Mouse (Mus musculus) liver, postnatal 0 days (tissue): ENCODE results near the gene 1190002N15Rik.

Experiments
- CTCF ChIP-seq: sonication (generic); IDR thresholded peaks from 2 replicates; pipeline ENCODE4 v1.5.1; 2016; ENCODE audit warnings: antibody characterized with exemption, low read depth
- EP300 ChIP-seq: IDR thresholded peaks from 2 replicates; pipeline ENCODE4 v1.6.1; 2016; ENCODE audit warnings: antibody characterized with exemption, low read depth, mild to moderate bottlenecking

- TF ChIP-seq CTCF (no peak), EP300 (no peak)
Observed at GRCm38 (mm10) chr9:94533641-94534040, 4.2 kb downstream of the 1190002N15Rik start.
